Mouse (Mus musculus) bone marrow macrophage, adult 2 months (primary cell): ENCODE data around the gene Entpd7.

Experiments used
- CTCF ChIP-seq: IDR thresholded peaks from 2 replicates; pipeline ENCODE4 v1.5.1; 2012; ENCODE audit warnings: low read depth, mild to moderate bottlenecking, low read length, moderate library complexity
- POLR2A ChIP-seq: IDR thresholded peaks from 2 replicates; pipeline ENCODE4 v1.6.1; 2012; ENCODE audit warnings: mild to moderate bottlenecking, low read depth, low read length, borderline replicate concordance

- TF ChIP-seq POLR2A (no peak), CTCF (no peak)
Measured at GRCm38 (mm10) chr19:43667430-43667809, 22.1 kb upstream of the Entpd7 start.
